Mouse (Mus musculus) kidney, adult 2 months (tissue): ENCODE data around the gene Trio.

Experiments
- CTCF ChIP-seq: fragments of 200-500 bp; conservative IDR thresholded peaks from 2 replicates; pipeline ENCODE4 v1.5.1; 2011; ENCODE audit warnings: low read depth, mild to moderate bottlenecking, control low read depth, low read length, moderate library complexity, mixed read lengths; ENCODE audit not compliant: insufficient read depth, insufficient read length
- POLR2A ChIP-seq: fragments of 200-500 bp; IDR thresholded peaks from one replicate; pipeline ENCODE4 v1.6.1; 2011; ENCODE audit warnings: low read depth, low read length, control low read depth

- TF ChIP-seq CTCF = no peak
- no peak for TF ChIP-seq POLR2A
Measured at GRCm38 (mm10) chr15:27797480-27798155, 228.0 kb downstream of the Trio start.
